Mouse (Mus musculus): Measurements from ENCODE around the gene Zfp775. TPM values are rescaled to one million over a fixed set of nuclear protein-coding genes. Genes with fewer than 3 reads are reported as not detected.

Zfp775 gene
- polyA plus RNA-seq, 1 experiment from 2014 or later, result 7.4 TPM

- Histone ChIP-seq H3K27ac (replicated peaks; ENCODE audit: low read depth, low read length) (no peak overlapping the region), H3K4me1 (ENCODE audit: control insufficient read depth, insufficient read depth, low read length) (no peaks in the 10 kb centered on the region), H3K27me3 (ENCODE audit: control insufficient read depth, insufficient read depth, low read length) (no peaks in the 10 kb centered on the region), H3K9me3 (replicated peaks; ENCODE audit: control insufficient read depth, low read length) (no peaks in the 10 kb centered on the region), H3K4me2 (ENCODE audit: low read depth, low read length) (no peak overlapping the region), H3K9ac (replicated peaks; ENCODE audit: low read length) (no peak overlapping the region), H3K36me3 (replicated peaks; ENCODE audit: control insufficient read depth, insufficient read depth, low read depth, low read length) (no peaks in the 10 kb centered on the region), H3K4me3 (ENCODE audit: low read depth, low read length) (no peak overlapping the region)
- DNase-seq (ENCODE audit: low spot score) (no peak), ATAC-seq (replicated peaks; ENCODE audit: insufficient number of reproducible peaks, low FRiP score, low TSS enrichment, low read depth) (peak; percentile 48; the same call in 1 of the 2 replicates)
- WGBS, result 73% methylated on average over 5 of the region's 5 CpGs
These were observed 35.6 kb upstream of the Zfp775 start for GRCm38 (mm10) chr6:48566312-48566711.

DNA sequence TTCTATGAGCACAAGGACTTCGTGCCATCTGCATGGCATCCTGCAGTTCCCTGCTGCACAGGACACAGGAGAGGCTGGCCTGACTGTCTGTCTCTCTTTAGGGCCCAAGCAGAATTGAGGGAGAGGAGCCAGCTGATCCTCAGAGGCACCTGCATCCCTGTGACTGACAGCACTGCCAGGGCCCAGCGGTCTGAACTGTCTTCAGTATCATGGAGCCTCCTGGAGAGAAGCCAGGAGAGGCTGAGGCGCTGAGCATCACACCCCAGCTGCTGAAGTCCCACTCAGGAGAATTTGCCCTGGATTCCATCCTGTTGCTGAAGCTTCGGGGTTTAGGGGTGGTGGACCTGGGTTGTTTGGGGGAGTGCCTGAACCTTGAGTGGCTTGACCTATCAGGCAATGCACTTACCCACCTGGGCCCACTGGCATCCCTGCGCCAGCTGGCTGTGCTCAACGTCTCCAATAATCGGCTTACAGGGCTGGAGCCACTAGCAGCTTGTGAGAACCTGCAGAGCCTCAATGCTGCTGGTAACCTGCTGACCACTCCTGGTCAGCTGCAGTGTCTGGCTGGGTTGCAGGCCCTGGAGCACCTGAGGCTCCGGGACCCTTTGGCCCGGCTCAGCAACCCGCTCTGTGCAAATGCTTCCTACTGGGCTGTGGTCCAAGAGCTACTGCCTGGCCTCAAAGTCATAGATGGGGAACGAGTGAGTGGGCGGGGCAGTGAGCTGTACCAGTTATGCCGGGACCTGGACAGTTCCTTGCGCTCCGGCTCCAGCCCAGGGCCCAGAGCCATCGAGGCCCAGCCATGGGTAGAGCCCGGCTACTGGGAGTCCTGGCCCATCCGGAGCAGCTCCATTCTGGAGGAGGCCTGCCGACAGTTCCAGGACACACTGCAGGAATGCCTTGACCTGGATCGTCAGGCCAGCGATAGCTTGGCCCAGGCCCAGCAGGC lies 33.6 kb upstream of the Zfp775 start:
- ATAC-seq (replicated peaks; ENCODE audit: insufficient number of reproducible peaks, low FRiP score, low TSS enrichment, low read depth), result no peak
- WGBS, result 91% methylated on average over 21 of the region's 21 CpGs

DNA sequence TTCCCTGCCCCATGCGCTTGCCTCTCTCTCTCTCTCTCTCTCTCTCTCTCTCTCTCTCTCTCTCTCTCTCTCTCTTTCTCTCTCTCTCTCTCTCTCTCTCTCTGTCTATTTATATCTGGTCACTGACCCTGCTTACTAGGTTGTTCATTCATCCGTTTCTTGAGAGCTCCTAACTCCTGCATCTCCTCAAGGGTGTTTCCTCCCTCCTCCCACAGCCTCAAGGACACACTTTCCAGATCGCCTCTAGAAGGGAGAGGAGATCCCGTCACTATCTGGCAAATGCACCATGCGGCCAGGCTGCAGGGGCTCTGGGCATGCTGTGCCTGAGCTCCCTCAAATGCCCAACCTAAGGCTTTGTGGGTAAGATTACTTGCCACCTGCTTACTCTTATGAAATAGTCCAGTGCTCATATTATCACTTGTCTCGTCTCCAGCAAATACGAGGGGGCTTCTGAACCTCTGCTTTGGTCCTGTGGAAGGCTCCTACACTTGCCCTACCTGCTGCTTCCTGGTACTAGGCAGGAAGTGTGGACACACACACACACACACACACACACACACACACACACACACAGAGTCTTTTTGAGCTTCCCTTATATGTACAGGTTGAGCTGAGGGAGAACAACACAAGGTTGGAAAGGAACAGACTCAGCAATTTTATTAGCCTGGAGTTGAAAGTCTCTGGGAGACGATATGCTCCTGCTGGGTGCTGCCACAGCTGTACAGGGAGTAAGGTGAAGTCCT lies 32.6 kb upstream of the Zfp775 start:
- no peak for DNase-seq (ENCODE audit: low spot score)
- H3K36me3 ChIP-seq (replicated peaks; ENCODE audit: control insufficient read depth, insufficient read depth, low read depth, low read length), result no peaks in the 10 kb centered on the region
- H3K9me3 ChIP-seq (replicated peaks; ENCODE audit: control insufficient read depth, low read length), result no peaks in the 10 kb centered on the region
- no peaks in the 10 kb centered on the region for H3K27me3 ChIP-seq (ENCODE audit: control insufficient read depth, insufficient read depth, low read length)
- no peak overlapping the region for H3K27ac ChIP-seq (replicated peaks; ENCODE audit: low read depth, low read length)
- H3K4me1 ChIP-seq (ENCODE audit: control insufficient read depth, insufficient read depth, low read length), result 0 out of 2 replicates have a peak, but pooled peaks cover 2% of the 10 kb centered on the region
- no peak overlapping the region for H3K4me3 ChIP-seq (ENCODE audit: low read depth, low read length)
- no peak overlapping the region for H3K4me2 ChIP-seq (ENCODE audit: low read depth, low read length)
- no peak overlapping the region for H3K9ac ChIP-seq (replicated peaks; ENCODE audit: low read length)
- no peak for ATAC-seq (replicated peaks; ENCODE audit: insufficient number of reproducible peaks, low FRiP score, low TSS enrichment, low read depth)
- WGBS, result 92% methylated on average over 8 of the region's 8 CpGs

More for the DNA sequence above, 33.6 kb upstream of the Zfp775 start:
- H3K4me1 ChIP-seq (ENCODE audit: control insufficient read depth, insufficient read depth, low read length), result 0 out of 2 replicates have a peak, but pooled peaks cover 2% of the 10 kb centered on the region
- no peaks in the 10 kb centered on the region for H3K27me3 ChIP-seq (ENCODE audit: control insufficient read depth, insufficient read depth, low read length)
- DNase-seq (ENCODE audit: low spot score), result no peak
- H3K4me3 ChIP-seq (ENCODE audit: low read depth, low read length), result no peak overlapping the region
- no peak overlapping the region for H3K4me2 ChIP-seq (ENCODE audit: low read depth, low read length)
- H3K27ac ChIP-seq (replicated peaks; ENCODE audit: low read depth, low read length), result no peak overlapping the region
- no peaks in the 10 kb centered on the region for H3K36me3 ChIP-seq (replicated peaks; ENCODE audit: control insufficient read depth, insufficient read depth, low read depth, low read length)
- no peaks in the 10 kb centered on the region for H3K9me3 ChIP-seq (replicated peaks; ENCODE audit: control insufficient read depth, low read length)
- H3K9ac ChIP-seq (replicated peaks; ENCODE audit: low read length), result no peak overlapping the region

GRCm38 (mm10) chr6:48572014-48572413 lies 29.8 kb upstream of the Zfp775 start:
- DNase-seq (ENCODE audit: low spot score) (no peak), ATAC-seq (replicated peaks; ENCODE audit: insufficient number of reproducible peaks, low FRiP score, low TSS enrichment, low read depth) (no peak)
- H3K36me3 ChIP-seq (replicated peaks; ENCODE audit: control insufficient read depth, insufficient read depth, low read depth, low read length), result no peaks in the 10 kb centered on the region
- H3K9me3 ChIP-seq (replicated peaks; ENCODE audit: control insufficient read depth, low read length), result no peaks in the 10 kb centered on the region
- H3K4me1 ChIP-seq (ENCODE audit: control insufficient read depth, insufficient read depth, low read length), result 0 out of 2 replicates have a peak, but pooled peaks cover 2% of the 10 kb centered on the region
- WGBS, result 92% methylated on average over 5 of the region's 5 CpGs
- H3K27ac ChIP-seq (replicated peaks; ENCODE audit: low read depth, low read length), result no peak overlapping the region
- no peak overlapping the region for H3K4me3 ChIP-seq (ENCODE audit: low read depth, low read length)
- H3K9ac ChIP-seq (replicated peaks; ENCODE audit: low read length), result no peak overlapping the region
- no peak overlapping the region for H3K4me2 ChIP-seq (ENCODE audit: low read depth, low read length)
- no peaks in the 10 kb centered on the region for H3K27me3 ChIP-seq (ENCODE audit: control insufficient read depth, insufficient read depth, low read length)

DNA sequence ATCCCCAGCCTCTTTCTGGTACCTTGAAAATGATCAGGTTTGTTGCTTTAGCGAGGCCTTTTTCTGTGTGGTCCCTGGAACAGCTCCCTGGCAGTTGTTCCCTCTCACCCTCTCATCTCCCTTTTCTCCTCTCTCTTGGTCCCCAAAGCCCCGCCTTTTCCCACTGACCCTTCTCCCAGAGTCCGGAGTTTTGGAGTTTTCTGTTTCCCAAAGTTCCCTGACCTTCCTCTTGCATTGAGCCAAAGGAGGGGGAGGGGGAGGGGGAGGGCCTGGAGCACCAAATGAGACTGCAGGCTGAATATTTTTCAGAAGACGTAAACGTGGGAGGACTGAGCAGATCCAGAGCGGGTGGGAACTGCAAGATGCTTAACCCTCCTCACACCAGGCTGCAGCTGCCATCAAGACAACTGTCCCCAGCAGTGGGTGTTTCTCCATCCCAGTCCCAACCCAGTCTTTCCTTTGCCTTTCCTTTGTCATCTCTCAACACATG lies 29.2 kb upstream of the Zfp775 start, which contains the start of gene Rarres2:
TSS of gene Rarres2 (minus strand) at position 218 of the 490 bp plus-strand sequence.
- Histone ChIP-seq H3K4me2 (ENCODE audit: low read depth, low read length) (no peak within 1 kb of the TSS), H3K36me3 (replicated peaks; ENCODE audit: control insufficient read depth, insufficient read depth, low read depth, low read length) (no peaks in the 10 kb centered on the region), H3K9me3 (replicated peaks; ENCODE audit: control insufficient read depth, low read length) (no peaks in the 10 kb centered on the region), H3K4me1 (ENCODE audit: control insufficient read depth, insufficient read depth, low read length) (0 out of 2 replicates have a peak, but pooled peaks cover 2% of the 10 kb centered on the region), H3K27me3 (ENCODE audit: control insufficient read depth, insufficient read depth, low read length) (no peaks in the 10 kb centered on the region), H3K27ac (replicated peaks; ENCODE audit: low read depth, low read length) (no peak within 1 kb of the TSS), H3K9ac (replicated peaks; ENCODE audit: low read length) (no peak within 1 kb of the TSS), H3K4me3 (ENCODE audit: low read depth, low read length) (no peak within 1 kb of the TSS)
- ATAC-seq (replicated peaks; ENCODE audit: insufficient number of reproducible peaks, low FRiP score, low TSS enrichment, low read depth), result no peak
- 21% methylated on average over 6 of the region's 6 CpGs for WGBS
- peak; percentile 26 for DNase-seq (ENCODE audit: low spot score)

GRCm38 (mm10) chr6:48573280-48573679 lies 28.6 kb upstream of the Zfp775 start:
- Histone ChIP-seq H3K4me3 (ENCODE audit: low read depth, low read length) (no peak overlapping the region), H3K27ac (replicated peaks; ENCODE audit: low read depth, low read length) (no peak overlapping the region), H3K4me2 (ENCODE audit: low read depth, low read length) (no peak overlapping the region), H3K9ac (replicated peaks; ENCODE audit: low read length) (no peak overlapping the region), H3K9me3 (replicated peaks; ENCODE audit: control insufficient read depth, low read length) (no peaks in the 10 kb centered on the region), H3K27me3 (ENCODE audit: control insufficient read depth, insufficient read depth, low read length) (no peaks in the 10 kb centered on the region), H3K4me1 (ENCODE audit: control insufficient read depth, insufficient read depth, low read length) (0 out of 2 replicates have a peak, but pooled peaks cover 2% of the 10 kb centered on the region), H3K36me3 (replicated peaks; ENCODE audit: control insufficient read depth, insufficient read depth, low read depth, low read length) (no peaks in the 10 kb centered on the region)
- DNase-seq (ENCODE audit: low spot score) (peak; percentile 43), ATAC-seq (replicated peaks; ENCODE audit: insufficient number of reproducible peaks, low FRiP score, low TSS enrichment, low read depth) (peak; percentile 69; the same call in 1 of the 2 replicates)
- 36% methylated on average over 10 of the region's 10 CpGs for WGBS

- Histone ChIP-seq H3K27me3 (ENCODE audit: control insufficient read depth, insufficient read depth, low read length) (no peaks in the 10 kb centered on the region), H3K9me3 (replicated peaks; ENCODE audit: control insufficient read depth, low read length) (no peaks in the 10 kb centered on the region), H3K4me1 (ENCODE audit: control insufficient read depth, insufficient read depth, low read length) (0 out of 2 replicates have a peak, but pooled peaks cover 2% of the 10 kb centered on the region), H3K4me2 (ENCODE audit: low read depth, low read length) (no peak overlapping the region), H3K27ac (replicated peaks; ENCODE audit: low read depth, low read length) (no peak overlapping the region), H3K36me3 (replicated peaks; ENCODE audit: control insufficient read depth, insufficient read depth, low read depth, low read length) (no peaks in the 10 kb centered on the region), H3K9ac (replicated peaks; ENCODE audit: low read length) (no peak overlapping the region), H3K4me3 (ENCODE audit: low read depth, low read length) (no peak overlapping the region)
- 74% methylated on average over 3 of the region's 3 CpGs for WGBS
- no peak for ATAC-seq (replicated peaks; ENCODE audit: insufficient number of reproducible peaks, low FRiP score, low TSS enrichment, low read depth)
- no peak for DNase-seq (ENCODE audit: low spot score)
These were observed 27.9 kb upstream of the Zfp775 start for GRCm38 (mm10) chr6:48573981-48574380.

All from embryonic facial prominence, embryonic 11.5 days (tissue).